Mouse (Mus musculus) forebrain, embryonic 16.5 days (tissue): ENCODE measurements around the gene Zbtb44. TPM values are rescaled to one million over a fixed set of nuclear protein-coding genes. Genes with fewer than 3 reads are reported as not detected.
"Not testable (repeated sequence)": the region's sequence is repeated elsewhere in the genome, so short reads cannot be mapped to it uniquely, and the experiment has no call there.

Experiments used
- ATAC-seq: fragments of 200-750 bp; cut with Nextera tagmentation; 2 replicates; pipeline ENCODE4 v1.8.0; 2017; ENCODE audit warnings: mild to moderate bottlenecking, moderate library complexity
- H3K27ac ChIP-seq: fragments of 300-500 bp; sonication (generic); 2 replicates; pipeline ENCODE4 v1.5.1; 2014; ENCODE audit warnings: low read length, control low read depth
- H3K27me3 ChIP-seq: fragments of 300-500 bp; sonication (generic); replicated peaks from 2 replicates; pipeline ENCODE4 v1.6.1; 2014; ENCODE audit warnings: low read length; ENCODE audit not compliant: control insufficient read depth, insufficient read depth
- H3K36me3 ChIP-seq: fragments of 300-500 bp; sonication (generic); 2 replicates; pipeline ENCODE4 v1.6.1; 2014; ENCODE audit not compliant: control insufficient read depth, insufficient read depth
- H3K4me1 ChIP-seq: fragments of 300-500 bp; sonication (generic); replicated peaks from 2 replicates; pipeline ENCODE4 v1.6.1; 2014; ENCODE audit warnings: low read length; ENCODE audit not compliant: control insufficient read depth, insufficient read depth
- H3K4me2 ChIP-seq: fragments of 300-500 bp; sonication (generic); 2 replicates; pipeline ENCODE4 v1.6.1; 2014; ENCODE audit warnings: mild to moderate bottlenecking, low read length, control low read depth
- H3K4me3 ChIP-seq: fragments of 300-500 bp; sonication (generic); replicated peaks from 2 replicates; pipeline ENCODE4 v1.5.1; 2014; ENCODE audit warnings: mild to moderate bottlenecking, low read length, control low read depth
- H3K9ac ChIP-seq: fragments of 300-500 bp; sonication (generic); replicated peaks from 2 replicates; pipeline ENCODE4 v1.6.1; 2014; ENCODE audit warnings: low read depth, low read length, control low read depth
- H3K9me3 ChIP-seq: fragments of 300-500 bp; sonication (generic); 2 replicates; pipeline ENCODE4 v1.6.1; 2016; ENCODE audit warnings: low read length; ENCODE audit not compliant: control insufficient read depth
- WGBS: fragments of 180-500 bp; shearing (Covaris S2); extraction: QIAGEN DNeasy Blood & Tissue Kit; methylation state at CpG from one replicate; pipeline ENCODE4 v1.1.7; 2014; 5-methylcytosine and 5-hydroxymethylcytosine counted together
- polyA plus RNA-seq: library from polyadenylated mRNA; unstranded; fragments of >200 nt; fragmentation: Nextera tagmentation; extraction: Ambion mirVana; gene quantifications from 2 replicates; pipeline ENCODE4 v1.2.1, GENCODE M21; 2015

Zbtb44 gene
- polyA plus RNA-seq, 1 experiment from 2014 or later: 4.3 TPM

DNA sequence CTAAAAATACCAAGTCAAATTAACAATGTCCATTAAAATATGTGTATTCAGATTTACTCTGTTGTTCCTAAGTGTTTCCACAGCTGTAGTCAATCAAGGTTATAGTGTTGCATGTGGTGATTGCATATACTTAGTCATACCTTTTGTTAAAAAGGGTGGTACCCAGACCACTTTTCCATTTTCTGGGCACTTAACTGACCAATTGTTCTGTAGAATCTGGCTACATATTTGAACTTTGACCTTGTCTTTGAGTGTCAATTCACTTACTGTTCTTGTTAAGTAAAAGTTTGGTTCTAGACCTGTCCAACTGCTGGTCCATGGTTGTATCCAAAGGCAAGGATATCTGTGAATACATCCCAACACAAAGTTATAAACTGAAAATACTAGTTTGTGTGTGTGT, 2.1 kb downstream of the Zbtb44 start:
- Histone ChIP-seq H3K27me3 (no peaks in the 10 kb centered on the region), H3K9me3 (no peaks in the 10 kb centered on the region), H3K27ac (no peak overlapping the region), H3K4me3 (no peak overlapping the region), H3K9ac (no peak overlapping the region), H3K36me3 (no peaks in the 10 kb centered on the region), H3K4me2 (no peak overlapping the region), H3K4me1 (peaks cover 13% of the 10 kb centered on the region)
- ATAC-seq: no peak

DNA sequence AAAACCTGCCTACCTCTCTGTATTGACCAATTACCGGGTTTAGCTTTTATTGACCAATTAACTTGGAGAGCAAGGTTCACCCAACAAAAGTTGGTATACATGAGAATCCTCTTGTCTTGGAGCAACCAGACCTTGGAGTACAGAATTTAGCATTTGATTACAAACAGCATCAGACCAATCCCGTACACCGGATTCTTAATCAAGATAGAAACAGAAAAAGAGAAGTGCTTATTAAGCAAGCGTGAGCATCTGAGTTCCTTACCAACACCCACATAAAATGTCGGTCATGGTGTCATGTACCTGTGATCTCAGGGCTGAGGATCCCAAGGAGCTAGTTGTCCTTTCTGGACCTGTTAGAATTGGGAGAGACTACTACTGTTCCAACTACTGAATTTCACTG, 19.8 kb downstream of the Zbtb44 start:
- H3K9me3 ChIP-seq: no peaks in the 10 kb centered on the region
- no peaks in the 10 kb centered on the region for H3K4me1 ChIP-seq
- no peaks in the 10 kb centered on the region for H3K36me3 ChIP-seq
- 97% methylated on average over 5 of the region's 5 CpGs for WGBS
- H3K4me2 ChIP-seq: no peak overlapping the region
- ATAC-seq: no peak
- no peak overlapping the region for H3K9ac ChIP-seq
- H3K27me3 ChIP-seq: no peaks in the 10 kb centered on the region
- no peak overlapping the region for H3K4me3 ChIP-seq
- H3K27ac ChIP-seq: no peak overlapping the region

DNA sequence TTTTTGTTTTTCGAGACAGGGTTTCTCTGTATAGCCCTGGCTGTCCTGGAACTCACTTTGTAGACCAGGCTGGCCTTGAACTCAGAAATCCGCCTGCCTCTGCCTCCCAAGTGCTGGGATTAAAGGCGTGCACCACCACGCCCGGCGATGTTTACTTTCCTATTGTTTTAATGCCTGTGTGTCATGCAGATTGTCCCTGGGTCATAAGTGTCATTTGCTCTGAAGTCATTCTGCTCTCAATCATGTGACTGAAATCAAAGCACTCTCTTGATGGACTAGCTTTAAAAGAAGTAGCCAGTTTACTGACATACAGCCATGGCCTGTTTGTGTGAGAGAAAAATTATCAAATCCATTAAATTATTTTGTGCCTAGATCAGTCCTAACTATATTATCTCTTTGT, 21.1 kb downstream of the Zbtb44 start:
- not testable (repeated sequence) for H3K4me1 ChIP-seq, ATAC-seq, H3K36me3 ChIP-seq, H3K4me3 ChIP-seq, H3K27ac ChIP-seq, H3K9ac ChIP-seq, H3K9me3 ChIP-seq, H3K27me3 ChIP-seq, H3K4me2 ChIP-seq
- WGBS: 92% methylated on average over 6 of the region's 6 CpGs

DNA sequence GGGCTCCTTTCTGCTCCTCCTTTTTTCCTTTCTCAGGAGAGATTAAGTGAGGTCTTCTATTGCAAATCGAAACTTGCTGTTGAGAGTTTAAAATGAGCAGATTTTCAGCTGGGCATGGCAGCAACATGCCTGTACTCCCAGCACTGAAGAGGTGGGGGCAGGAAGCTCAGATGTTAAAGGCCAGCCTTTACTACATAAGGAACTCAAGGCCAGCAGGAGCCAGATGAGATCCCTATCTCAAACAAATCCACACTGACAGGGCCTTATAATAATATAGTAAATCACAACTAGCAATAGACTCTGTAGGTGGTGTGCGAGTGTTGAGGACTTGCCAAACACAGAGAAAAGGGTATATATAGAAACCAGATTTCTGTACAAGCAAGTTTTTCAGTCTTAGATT, 28.3 kb downstream of the Zbtb44 start:
- Histone ChIP-seq H3K4me3 (no peak overlapping the region), H3K27ac (no peak overlapping the region), H3K36me3 (peaks cover 4% of the 10 kb centered on the region; the same call in 1 of the 2 replicates), H3K4me2 (no peak overlapping the region), H3K9ac (no peak overlapping the region), H3K4me1 (no peaks in the 10 kb centered on the region), H3K27me3 (no peaks in the 10 kb centered on the region), H3K9me3 (no peaks in the 10 kb centered on the region)
- WGBS: 95% methylated on average over 2 of the region's 2 CpGs
- ATAC-seq: no peak

DNA sequence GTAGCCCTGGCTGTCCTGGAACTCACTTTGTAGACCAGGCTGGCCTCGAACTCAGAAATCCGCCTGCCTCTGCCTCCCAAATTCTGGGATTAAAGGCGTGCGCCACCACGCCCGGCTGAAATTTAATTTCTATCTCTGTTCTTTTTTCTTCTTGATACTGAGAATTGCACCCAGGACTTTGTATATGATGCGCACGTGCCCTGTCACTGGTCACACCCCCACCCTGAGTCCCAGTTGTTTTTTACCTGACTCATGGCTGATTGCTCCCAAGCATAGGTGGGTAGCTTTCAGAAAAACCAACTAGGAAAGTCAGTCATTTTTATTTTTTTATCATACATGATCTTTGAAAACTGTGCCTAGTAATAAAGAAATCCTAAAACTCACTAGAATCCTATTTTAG, 40.3 kb downstream of the Zbtb44 start:
- Histone ChIP-seq H3K4me2 (no peak overlapping the region), H3K4me3 (no peak overlapping the region), H3K27ac (no peak overlapping the region), H3K9me3 (no peaks in the 10 kb centered on the region), H3K36me3 (peaks cover 6% of the 10 kb centered on the region), H3K27me3 (no peaks in the 10 kb centered on the region), H3K9ac (no peak overlapping the region), H3K4me1 (no peaks in the 10 kb centered on the region)
- 95% methylated on average over 8 of the region's 8 CpGs for WGBS
- no peak for ATAC-seq

DNA sequence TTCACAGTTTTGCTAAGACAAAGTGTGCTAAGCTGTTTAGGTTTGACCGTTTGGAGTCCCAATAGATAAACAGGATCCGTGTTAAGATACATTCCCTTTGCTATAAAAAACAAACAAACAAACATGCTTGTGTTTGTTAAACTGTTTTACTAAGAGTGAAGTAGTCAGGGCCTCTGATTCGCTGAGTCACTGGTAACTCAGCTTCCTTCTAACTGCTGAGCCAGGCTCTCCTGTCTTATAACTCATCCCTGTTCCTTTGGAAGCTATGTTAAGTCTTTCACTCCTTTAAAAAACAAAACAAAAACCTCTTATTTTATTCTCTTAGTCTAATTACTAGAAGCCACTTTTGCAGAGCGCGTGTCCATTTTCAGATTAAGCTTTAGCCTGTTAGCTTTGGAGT, 41.8 kb downstream of the Zbtb44 start:
- no peak overlapping the region for H3K4me2 ChIP-seq
- no peak overlapping the region for H3K9ac ChIP-seq
- no peaks in the 10 kb centered on the region for H3K4me1 ChIP-seq
- H3K4me3 ChIP-seq: no peak overlapping the region
- no peaks in the 10 kb centered on the region for H3K9me3 ChIP-seq
- no peaks in the 10 kb centered on the region for H3K27me3 ChIP-seq
- H3K27ac ChIP-seq: no peak overlapping the region
- ATAC-seq: no peak
- WGBS: 94% methylated on average over 5 of the region's 5 CpGs
- H3K36me3 ChIP-seq: peaks cover 2% of the 10 kb centered on the region; the same call in 1 of the 2 replicates

DNA sequence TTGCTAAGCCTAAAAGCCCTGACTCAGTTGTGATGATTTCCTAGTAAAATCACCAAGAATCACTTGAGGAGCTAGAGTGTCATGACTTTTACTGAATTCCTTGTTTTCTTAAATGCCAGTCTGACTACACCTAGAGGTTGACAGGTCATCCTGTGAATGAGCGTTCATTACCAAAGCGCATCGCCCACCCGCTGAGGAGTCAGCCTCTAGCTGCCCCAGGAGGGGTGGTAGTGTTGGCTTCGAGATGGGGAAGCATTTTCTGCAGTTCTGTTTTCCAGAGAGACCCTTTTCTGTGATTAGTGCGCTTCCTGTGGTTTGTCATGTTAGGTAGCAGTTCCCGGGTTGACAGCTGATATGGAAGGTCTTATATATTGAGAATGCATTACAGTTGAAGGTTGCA, 43.4 kb downstream of the Zbtb44 start:
- no peaks in the 10 kb centered on the region for H3K9me3 ChIP-seq
- no peaks in the 10 kb centered on the region for H3K4me1 ChIP-seq
- ATAC-seq: no peak
- H3K27me3 ChIP-seq: no peaks in the 10 kb centered on the region
- no peak overlapping the region for H3K9ac ChIP-seq
- WGBS: 80% methylated on average over 7 of the region's 7 CpGs
- no peak overlapping the region for H3K27ac ChIP-seq
- no peak overlapping the region for H3K4me2 ChIP-seq
- no peak overlapping the region for H3K4me3 ChIP-seq
- peaks cover 2% of the 10 kb centered on the region; the same call in 1 of the 2 replicates for H3K36me3 ChIP-seq

DNA sequence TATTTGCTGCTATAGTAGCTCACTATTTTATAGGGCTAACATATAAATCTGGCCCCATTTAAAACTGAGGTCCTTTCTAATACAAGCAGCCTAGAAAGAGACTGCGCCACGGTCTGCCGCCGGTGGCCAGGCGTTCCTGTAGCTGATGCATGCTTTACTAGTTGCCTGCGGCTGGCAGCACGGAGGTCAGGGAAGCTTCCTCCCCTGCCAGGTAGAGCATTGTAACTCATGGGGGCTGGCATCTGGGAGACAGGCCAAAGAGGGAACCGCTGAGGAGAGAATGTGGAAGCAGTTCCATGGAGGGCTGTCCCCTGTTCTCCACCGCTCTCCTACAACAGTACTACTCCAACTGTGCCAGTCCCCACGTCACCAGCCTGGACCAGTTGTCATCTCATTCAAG, 44.4 kb downstream of the Zbtb44 start:
- Histone ChIP-seq H3K9ac (no peak overlapping the region), H3K9me3 (no peaks in the 10 kb centered on the region)

DNA sequence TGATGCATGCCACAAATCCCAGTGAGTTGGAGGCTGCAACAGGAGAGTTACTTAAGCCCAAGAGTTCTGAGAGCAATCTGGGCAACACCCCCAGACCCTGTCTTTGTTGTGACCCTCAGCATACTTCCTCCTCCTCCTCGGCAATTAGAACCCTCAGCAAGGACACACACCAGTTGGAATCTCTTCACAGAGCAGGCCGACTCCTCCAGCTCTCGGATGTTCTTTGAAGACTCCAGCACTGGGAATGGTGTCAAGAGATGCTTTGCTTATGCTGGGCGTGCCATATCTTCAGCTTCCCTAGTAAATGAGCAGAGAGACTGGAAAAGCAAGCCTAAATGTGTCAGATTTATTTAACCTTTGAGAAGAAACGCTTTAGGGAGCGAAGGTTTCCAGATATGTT, 50.3 kb downstream of the Zbtb44 start:
- no peak overlapping the region for H3K4me2 ChIP-seq
- H3K9ac ChIP-seq: no peak overlapping the region
- H3K9me3 ChIP-seq: no peaks in the 10 kb centered on the region
- no peak for ATAC-seq
- H3K4me1 ChIP-seq: 0 out of 2 replicates have a peak, but pooled peaks cover 5% of the 10 kb centered on the region
- no peaks in the 10 kb centered on the region for H3K27me3 ChIP-seq
- WGBS: 72% methylated on average over 6 of the region's 6 CpGs
- no peak overlapping the region for H3K27ac ChIP-seq
- H3K36me3 ChIP-seq: no peaks in the 10 kb centered on the region
- H3K4me3 ChIP-seq: no peak overlapping the region

More for the DNA sequence above, 44.4 kb downstream of the Zbtb44 start:
- H3K4me3 ChIP-seq: no peak overlapping the region
- H3K27ac ChIP-seq: no peak overlapping the region
- ATAC-seq: no peak
- WGBS: 81% methylated on average over 10 of the region's 10 CpGs
- no peaks in the 10 kb centered on the region for H3K4me1 ChIP-seq
- no peak overlapping the region for H3K4me2 ChIP-seq
- H3K27me3 ChIP-seq: no peaks in the 10 kb centered on the region
- no peaks in the 10 kb centered on the region for H3K36me3 ChIP-seq

DNA sequence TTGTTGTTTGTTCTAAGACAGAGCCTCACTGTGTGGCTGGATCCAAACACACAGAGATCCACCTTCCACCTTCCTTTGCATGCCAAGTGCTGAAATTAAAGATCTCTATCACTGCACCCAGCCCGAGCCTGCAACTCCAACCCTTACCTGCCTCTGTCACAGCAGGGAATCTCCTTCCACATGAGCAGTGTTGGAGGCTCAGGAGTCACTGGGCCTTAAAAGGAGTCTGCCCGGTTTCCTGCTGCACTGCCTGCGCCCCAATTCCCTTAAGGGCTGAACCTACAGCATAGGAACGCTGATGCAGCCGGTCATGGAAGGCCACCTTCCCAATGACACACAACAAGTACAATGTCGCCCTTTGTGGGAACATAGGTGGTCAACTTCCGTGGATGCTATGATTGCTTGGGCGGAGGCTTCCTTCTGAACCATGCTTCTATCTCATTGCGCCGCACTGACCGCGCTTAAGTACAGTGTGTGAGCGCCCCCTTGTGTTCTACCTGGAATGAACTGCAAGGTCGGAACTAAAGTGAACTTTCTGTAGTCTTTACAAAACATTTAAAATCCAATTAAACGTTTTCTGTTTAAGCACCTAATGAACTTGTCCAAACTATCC, 51.7 kb downstream of the Zbtb44 start:
- WGBS: 9% methylated on average over 15 of the region's 15 CpGs
- no peaks in the 10 kb centered on the region for H3K27me3 ChIP-seq
- peak overlapping the region; percentile 37 for H3K4me2 ChIP-seq
- H3K4me1 ChIP-seq: peaks cover 6% of the 10 kb centered on the region
- no peaks in the 10 kb centered on the region for H3K9me3 ChIP-seq
- 0 out of 2 replicates have a peak overlapping the region, but pooled peaks have one; percentile 16 for H3K9ac ChIP-seq
- ATAC-seq: peak; percentile 58
- 0 out of 2 replicates have a peak overlapping the region, but pooled peaks have one; percentile 7 for H3K4me3 ChIP-seq
- no peaks in the 10 kb centered on the region for H3K36me3 ChIP-seq
- no peak overlapping the region for H3K27ac ChIP-seq
